Mouse (Mus musculus) E14TG2a.4 (cell line): ENCODE measurements around the gene Ndufa3.
A peak's percentile ranks its signal among the peaks of the same experiment; 100 is the strongest.
"Not testable (repeated sequence)": the region's sequence is repeated elsewhere in the genome, so short reads cannot be mapped to it uniquely, and the experiment has no call there.

ENCODE experiments used
- H3K27me3 ChIP-seq: 2 replicates; pipeline ENCODE4 v1.6.1; 2014; ENCODE audit warnings: low read length, control low read depth; ENCODE audit not compliant: insufficient read depth
- H3K36me3 ChIP-seq: 2 replicates; pipeline ENCODE4 v1.6.1; 2014; ENCODE audit warnings: low read length, control low read depth; ENCODE audit not compliant: insufficient read depth
- H3K4me1 ChIP-seq: replicated peaks from 2 replicates; pipeline ENCODE4 v1.6.1; 2014; ENCODE audit warnings: low read depth, low read length, control low read depth
- H3K4me3 ChIP-seq: replicated peaks from 2 replicates; pipeline ENCODE4 v1.5.1; 2014; ENCODE audit warnings: mild to moderate bottlenecking, low read length
- H3K9me3 ChIP-seq: 2 replicates; pipeline ENCODE4 v1.6.1; 2014; ENCODE audit warnings: low read length, control low read depth
- CTCF ChIP-seq: conservative IDR thresholded peaks from 2 replicates; pipeline ENCODE4 v1.5.1; 2014; ENCODE audit warnings: low read length
- NANOG ChIP-seq: IDR thresholded peaks from 2 replicates; pipeline ENCODE4 v1.6.1; 2014; ENCODE audit warnings: borderline replicate concordance, low read length, mixed read lengths
- POU5F1 ChIP-seq: IDR thresholded peaks from 2 replicates; pipeline ENCODE4 v1.6.1; 2014; ENCODE audit warnings: low read length, borderline replicate concordance

Ndufa3 gene

GRCm38 (mm10) chr7:3580029-3580428, 37.1 kb upstream of the Ndufa3 start:
- TF ChIP-seq NANOG (no peak), POU5F1 (no peak), CTCF (no peak)
- no peak overlapping the region for H3K4me3 ChIP-seq
- no peaks in the 10 kb centered on the region for H3K27me3 ChIP-seq
- H3K36me3 ChIP-seq, result peaks cover 27% of the 10 kb centered on the region
- peaks cover 16% of the 10 kb centered on the region for H3K9me3 ChIP-seq
- peaks cover 64% of the 10 kb centered on the region for H3K4me1 ChIP-seq

- peak overlapping the region; percentile 72 for H3K4me3 ChIP-seq
- H3K9me3 ChIP-seq, result peaks cover 16% of the 10 kb centered on the region
- H3K27me3 ChIP-seq, result no peaks in the 10 kb centered on the region
- H3K36me3 ChIP-seq, result no peaks in the 10 kb centered on the region
- TF ChIP-seq NANOG (no peak), CTCF (no peak), POU5F1 (no peak)
- peaks cover 49% of the 10 kb centered on the region for H3K4me1 ChIP-seq
Measured at GRCm38 (mm10) chr7:3585763-3586162, 31.4 kb upstream of the Ndufa3 start.

- peak; percentile 97 for TF ChIP-seq POU5F1
- no peak for TF ChIP-seq CTCF
- 0 out of 2 replicates have a peak, but pooled peaks have one; percentile 9 for TF ChIP-seq NANOG
Measured at GRCm38 (mm10) chr7:3586255-3586654, 30.9 kb upstream of the Ndufa3 start.

GRCm38 (mm10) chr7:3587292-3587691, 29.9 kb upstream of the Ndufa3 start:
- Histone ChIP-seq H3K27me3 (no peaks in the 10 kb centered on the region), H3K9me3 (peaks cover 3% of the 10 kb centered on the region; the same call in 1 of the 2 replicates), H3K36me3 (no peaks in the 10 kb centered on the region), H3K4me3 (no peak overlapping the region), H3K4me1 (peaks cover 44% of the 10 kb centered on the region)
- TF ChIP-seq POU5F1 (no peak), CTCF (no peak), NANOG (no peak)

More at GRCm38 (mm10) chr7:3586255-3586654, 30.9 kb upstream of the Ndufa3 start:
- Histone ChIP-seq H3K4me1 (peaks cover 44% of the 10 kb centered on the region), H3K36me3 (no peaks in the 10 kb centered on the region), H3K9me3 (peaks cover 11% of the 10 kb centered on the region), H3K27me3 (no peaks in the 10 kb centered on the region), H3K4me3 (peak overlapping the region; percentile 72)

GRCm38 (mm10) chr7:3590550-3590949, 26.6 kb upstream of the Ndufa3 start:
- TF ChIP-seq POU5F1 (no peak), NANOG (no peak), CTCF (no peak)
- Histone ChIP-seq H3K36me3 (no peaks in the 10 kb centered on the region), H3K4me3 (no peak overlapping the region), H3K27me3 (no peaks in the 10 kb centered on the region), H3K9me3 (no peaks in the 10 kb centered on the region), H3K4me1 (peaks cover 32% of the 10 kb centered on the region)

- TF ChIP-seq CTCF, result peak; percentile 64
- no peak for TF ChIP-seq NANOG
- Histone ChIP-seq H3K4me1 (peaks cover 25% of the 10 kb centered on the region), H3K27me3 (no peaks in the 10 kb centered on the region)
Measured at GRCm38 (mm10) chr7:3591534-3591933, 25.6 kb upstream of the Ndufa3 start.

GRCm38 (mm10) chr7:3593855-3594254, 23.3 kb upstream of the Ndufa3 start:
- no peak for TF ChIP-seq POU5F1
- no peak for TF ChIP-seq NANOG
- no peak for TF ChIP-seq CTCF
- no peak overlapping the region for H3K4me3 ChIP-seq
- H3K36me3 ChIP-seq, result no peaks in the 10 kb centered on the region
- no peaks in the 10 kb centered on the region for H3K27me3 ChIP-seq
- no peaks in the 10 kb centered on the region for H3K9me3 ChIP-seq
- H3K4me1 ChIP-seq, result peaks cover 13% of the 10 kb centered on the region

More at GRCm38 (mm10) chr7:3591534-3591933, 25.6 kb upstream of the Ndufa3 start:
- no peak overlapping the region for H3K4me3 ChIP-seq
- no peaks in the 10 kb centered on the region for H3K36me3 ChIP-seq
- no peaks in the 10 kb centered on the region for H3K9me3 ChIP-seq

- Histone ChIP-seq H3K27me3 (no peaks in the 10 kb centered on the region), H3K4me1 (peaks cover 15% of the 10 kb centered on the region), H3K9me3 (no peaks in the 10 kb centered on the region), H3K36me3 (no peaks in the 10 kb centered on the region), H3K4me3 (peak overlapping the region; percentile 76)
- TF ChIP-seq CTCF (no peak; the same call in 1 of the 2 replicates), NANOG (no peak), POU5F1 (no peak)
Measured at GRCm38 (mm10) chr7:3594686-3595085, 22.5 kb upstream of the Ndufa3 start.

- Histone ChIP-seq H3K4me1 (peaks cover 15% of the 10 kb centered on the region), H3K27me3 (no peaks in the 10 kb centered on the region), H3K36me3 (no peaks in the 10 kb centered on the region), H3K4me3 (peak overlapping the region; percentile 76), H3K9me3 (no peaks in the 10 kb centered on the region)
- TF ChIP-seq POU5F1 (no peak), NANOG (no peak), CTCF (no peak)
Measured at GRCm38 (mm10) chr7:3595146-3595545, 22.0 kb upstream of the Ndufa3 start.

- not testable (repeated sequence) for H3K27me3 ChIP-seq, H3K36me3 ChIP-seq
- peaks cover 11% of the 10 kb centered on the region for H3K4me1 ChIP-seq
Measured at GRCm38 (mm10) chr7:3597755-3598154, 19.4 kb upstream of the Ndufa3 start.

More at GRCm38 (mm10) chr7:3597755-3598154, 19.4 kb upstream of the Ndufa3 start:
- H3K4me3 ChIP-seq, H3K9me3 ChIP-seq: not testable (repeated sequence)
